Mouse (Mus musculus) forebrain, embryonic 12.5 days (tissue): ENCODE measurements at regions not wholly inside any gene's neighbourhood (a gene's known extent, or its start where the extent isn't known, plus 50 kb on each side); places are given as distances from the start of the nearest gene placed in this dataset.

Source experiments
- ATAC-seq: fragments of 200-750 bp; cut with Nextera tagmentation; 2 replicates; pipeline ENCODE4 v1.8.0; 2017; ENCODE audit warnings: moderate TSS enrichment; ENCODE audit not compliant: low FRiP score
- H3K27ac ChIP-seq: fragments of 300-500 bp; sonication (generic); 2 replicates; pipeline ENCODE4 v1.5.1; 2016; ENCODE audit warnings: mild to moderate bottlenecking
- H3K27me3 ChIP-seq: fragments of 300-500 bp; sonication (generic); 2 replicates; pipeline ENCODE4 v1.6.1; 2016; ENCODE audit warnings: mild to moderate bottlenecking
- H3K36me3 ChIP-seq: fragments of 300-500 bp; sonication (generic); replicated peaks from 2 replicates; pipeline ENCODE4 v1.6.1; 2016; ENCODE audit warnings: mild to moderate bottlenecking
- H3K4me1 ChIP-seq: fragments of 300-500 bp; sonication (generic); 2 replicates; pipeline ENCODE4 v1.6.1; 2016
- H3K4me2 ChIP-seq: fragments of 300-500 bp; sonication (generic); 2 replicates; pipeline ENCODE4 v1.6.1; 2016; ENCODE audit warnings: mild to moderate bottlenecking, moderate library complexity
- H3K4me3 ChIP-seq: fragments of 300-500 bp; sonication (generic); replicated peaks from 2 replicates; pipeline ENCODE4 v1.5.1; 2016; ENCODE audit warnings: mild to moderate bottlenecking
- H3K9ac ChIP-seq: fragments of 300-500 bp; sonication (generic); 2 replicates; pipeline ENCODE4 v1.6.1; 2016; ENCODE audit warnings: mild to moderate bottlenecking
- H3K9me3 ChIP-seq: fragments of 300-500 bp; sonication (generic); 2 replicates; pipeline ENCODE4 v1.6.1; 2016
- WGBS: fragments of 180-500 bp; shearing (Covaris S2); methylation state at CpG from one replicate; pipeline ENCODE4 v1.1.7; 2016; 5-methylcytosine and 5-hydroxymethylcytosine counted together

DNA sequence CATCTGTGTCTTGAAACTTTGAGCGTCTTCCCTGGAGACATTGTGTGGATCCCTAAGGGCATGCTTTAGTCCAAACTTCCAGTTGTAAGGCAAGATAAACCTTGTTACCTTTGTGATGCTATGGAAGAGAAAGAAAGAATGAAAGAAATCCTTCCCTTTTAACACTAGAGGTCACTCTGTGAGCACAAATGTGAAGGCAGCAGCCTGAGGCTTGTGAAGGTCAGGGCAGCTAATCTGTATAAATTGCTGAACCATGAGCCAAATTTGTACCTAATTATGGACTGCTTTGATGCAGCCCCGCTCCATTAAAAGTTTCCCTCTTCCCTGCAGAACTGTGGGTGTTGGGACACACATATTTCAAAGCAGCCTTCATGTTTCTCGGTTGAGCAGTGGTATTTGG is 204.4 kb downstream of the Fam169b start:
- Histone ChIP-seq H3K27ac (no peak overlapping the region), H3K9me3 (no peaks in the 10 kb centered on the region), H3K27me3 (peaks cover 15% of the 10 kb centered on the region), H3K9ac (no peak overlapping the region), H3K36me3 (no peaks in the 10 kb centered on the region), H3K4me2 (no peak overlapping the region), H3K4me3 (no peak overlapping the region), H3K4me1 (no peaks in the 10 kb centered on the region)
- no peak for ATAC-seq
- WGBS, result 50% methylated on average over 3 of the region's 3 CpGs

DNA sequence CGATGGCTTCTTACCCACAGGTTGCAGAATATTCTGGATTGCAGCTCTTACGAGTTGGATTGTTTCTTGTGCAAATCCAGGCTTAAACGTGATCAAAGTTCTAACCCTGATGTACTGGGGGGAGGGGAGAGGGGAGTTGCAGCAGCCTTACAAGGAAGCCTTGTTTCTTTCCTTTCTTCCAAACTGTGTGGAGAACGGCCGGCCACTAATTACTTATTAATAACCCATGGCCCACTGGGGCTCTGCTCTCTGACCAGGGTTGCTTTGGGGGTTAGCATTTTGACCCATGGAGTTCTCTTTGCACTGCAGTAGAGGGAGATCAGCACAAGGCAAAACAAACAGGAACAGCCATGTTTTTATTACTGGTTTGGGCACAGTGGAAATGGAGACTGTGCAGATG is 199.2 kb downstream of the Fam169b start:
- Histone ChIP-seq H3K27me3 (0 out of 2 replicates have a peak, but pooled peaks cover 4% of the 10 kb centered on the region), H3K4me2 (no peak overlapping the region), H3K9me3 (no peaks in the 10 kb centered on the region), H3K27ac (no peak overlapping the region), H3K36me3 (no peaks in the 10 kb centered on the region), H3K9ac (no peak overlapping the region), H3K4me3 (no peak overlapping the region), H3K4me1 (peaks cover 3% of the 10 kb centered on the region; the same call in 1 of the 2 replicates)
- no peak for ATAC-seq
- WGBS, result 22% methylated on average over 5 of the region's 5 CpGs

DNA sequence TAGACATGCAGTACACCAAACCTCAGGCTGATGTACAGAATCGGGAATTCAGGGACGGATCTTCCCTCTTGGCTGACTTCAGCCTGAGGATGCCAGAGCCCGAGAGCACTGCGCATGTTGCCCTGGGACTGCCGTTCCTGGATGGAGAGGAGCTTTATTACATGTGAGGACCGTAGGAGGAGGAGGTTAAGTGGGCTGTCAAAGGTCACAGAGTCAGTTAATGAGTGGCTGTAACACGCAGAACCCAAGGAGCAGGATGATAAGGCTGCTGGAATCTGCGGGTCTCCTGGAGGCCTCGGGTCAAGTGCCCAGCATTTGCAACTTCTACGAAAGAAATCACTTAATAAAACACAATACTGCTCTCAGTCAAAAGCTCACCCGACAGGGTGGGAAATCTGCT is 197.3 kb downstream of the Fam169b start:
- 75% methylated on average over 11 of the region's 11 CpGs for WGBS
- Histone ChIP-seq H3K9ac (no peak overlapping the region), H3K27ac (no peak overlapping the region), H3K9me3 (no peaks in the 10 kb centered on the region), H3K4me1 (peaks cover 3% of the 10 kb centered on the region; the same call in 1 of the 2 replicates), H3K4me2 (no peak overlapping the region), H3K4me3 (no peak overlapping the region), H3K27me3 (0 out of 2 replicates have a peak, but pooled peaks cover 4% of the 10 kb centered on the region), H3K36me3 (no peaks in the 10 kb centered on the region)
- no peak for ATAC-seq

- H3K27ac ChIP-seq, result no peak overlapping the region
- no peak overlapping the region for H3K9ac ChIP-seq
- H3K4me3 ChIP-seq, result no peak overlapping the region
- peaks cover 3% of the 10 kb centered on the region; the same call in 1 of the 2 replicates for H3K4me1 ChIP-seq
- no peaks in the 10 kb centered on the region for H3K36me3 ChIP-seq
- H3K4me2 ChIP-seq, result no peak overlapping the region
- H3K27me3 ChIP-seq, result 0 out of 2 replicates have a peak, but pooled peaks cover 4% of the 10 kb centered on the region
- 89% methylated on average over 5 of the region's 5 CpGs for WGBS
- no peak for ATAC-seq
- no peaks in the 10 kb centered on the region for H3K9me3 ChIP-seq
Observed at GRCm38 (mm10) chr7:68468574-68468973, 194.9 kb downstream of the Fam169b start.

- no peak overlapping the region for H3K4me3 ChIP-seq
- no peaks in the 10 kb centered on the region for H3K4me1 ChIP-seq
- no peaks in the 10 kb centered on the region for H3K36me3 ChIP-seq
- H3K27me3 ChIP-seq, result no peaks in the 10 kb centered on the region
- H3K9ac ChIP-seq, result no peak overlapping the region
- ATAC-seq, result no peak
- H3K27ac ChIP-seq, result no peak overlapping the region
- H3K4me2 ChIP-seq, result no peak overlapping the region
- WGBS, result 88% methylated on average over 1 of the region's 1 CpGs
- H3K9me3 ChIP-seq, result no peaks in the 10 kb centered on the region
Observed at GRCm38 (mm10) chr7:68457842-68458241, 184.2 kb downstream of the Fam169b start.

- WGBS, result 59% methylated on average over 5 of the region's 5 CpGs
Observed at GRCm38 (mm10) chr7:68455451-68455850, 181.8 kb downstream of the Fam169b start.

GRCm38 (mm10) chr7:68453028-68453692 is 179.5 kb downstream of the Fam169b start:
- Histone ChIP-seq H3K9me3 (no peaks in the 10 kb centered on the region), H3K9ac (no peak overlapping the region), H3K27ac (no peak overlapping the region), H3K4me3 (no peak overlapping the region), H3K4me2 (no peak overlapping the region), H3K27me3 (no peaks in the 10 kb centered on the region), H3K36me3 (no peaks in the 10 kb centered on the region), H3K4me1 (no peaks in the 10 kb centered on the region)
- WGBS, result 78% methylated on average over 8 of the region's 8 CpGs
- no peak for ATAC-seq

More at GRCm38 (mm10) chr7:68455451-68455850, 181.8 kb downstream of the Fam169b start:
- Histone ChIP-seq H3K4me1 (no peaks in the 10 kb centered on the region), H3K4me3 (no peak overlapping the region), H3K4me2 (no peak overlapping the region), H3K36me3 (no peaks in the 10 kb centered on the region), H3K27ac (no peak overlapping the region), H3K9me3 (no peaks in the 10 kb centered on the region), H3K9ac (no peak overlapping the region), H3K27me3 (no peaks in the 10 kb centered on the region)
- no peak for ATAC-seq

DNA sequence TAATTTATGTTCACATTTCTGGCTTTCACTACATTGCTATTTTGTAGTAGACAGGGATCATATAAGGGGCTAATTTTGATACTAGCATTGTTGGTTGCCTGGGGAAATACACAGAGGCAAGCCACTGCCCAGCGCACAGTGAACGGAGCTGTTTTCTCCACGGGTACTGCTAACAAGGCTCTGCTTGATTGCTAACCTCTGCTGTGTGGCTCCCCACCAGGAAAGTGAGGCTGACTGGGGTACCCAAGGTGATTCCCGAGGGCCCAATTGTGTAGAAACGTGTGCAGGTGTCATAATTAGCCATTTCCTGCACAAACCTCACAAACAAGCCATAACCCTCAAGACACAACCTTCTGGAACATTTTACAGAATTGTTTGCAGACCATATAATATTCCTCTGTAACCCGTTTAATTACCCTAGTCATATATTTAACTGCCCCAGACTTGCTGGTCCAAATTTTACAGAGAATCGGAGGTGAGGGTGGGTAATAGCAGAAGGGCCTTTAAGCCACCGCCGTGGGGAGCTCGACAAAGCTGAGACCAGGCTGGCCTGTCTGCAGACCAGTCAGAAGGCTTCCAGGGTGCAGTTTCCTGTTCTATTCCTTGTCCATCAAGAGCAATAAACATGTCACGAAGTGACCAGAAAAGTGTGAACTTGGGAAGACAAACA is 170.9 kb downstream of the Fam169b start:
- H3K4me3 ChIP-seq, result no peak overlapping the region
- H3K27me3 ChIP-seq, result no peaks in the 10 kb centered on the region
- H3K9ac ChIP-seq, result no peak overlapping the region
- ATAC-seq, result no peak
- no peak overlapping the region for H3K27ac ChIP-seq
- peaks cover 13% of the 10 kb centered on the region for H3K4me1 ChIP-seq
- WGBS, result 79% methylated on average over 11 of the region's 11 CpGs
- H3K36me3 ChIP-seq, result no peaks in the 10 kb centered on the region
- H3K4me2 ChIP-seq, result no peak overlapping the region
- no peaks in the 10 kb centered on the region for H3K9me3 ChIP-seq

GRCm38 (mm10) chr7:68440661-68441150 is 167.1 kb downstream of the Fam169b start:
- H3K4me2 ChIP-seq, result no peak overlapping the region
- peaks cover 13% of the 10 kb centered on the region for H3K4me1 ChIP-seq
- no peaks in the 10 kb centered on the region for H3K36me3 ChIP-seq
- peak; percentile 67 for ATAC-seq
- no peak overlapping the region for H3K4me3 ChIP-seq
- H3K27ac ChIP-seq, result 0 out of 2 replicates have a peak overlapping the region, but pooled peaks have one; percentile 13
- H3K9ac ChIP-seq, result no peak overlapping the region
- H3K9me3 ChIP-seq, result no peaks in the 10 kb centered on the region
- no peaks in the 10 kb centered on the region for H3K27me3 ChIP-seq
- WGBS, result 18% methylated on average over 11 of the region's 11 CpGs

- no peak overlapping the region for H3K4me2 ChIP-seq
- H3K27ac ChIP-seq, result no peak overlapping the region
- no peak for ATAC-seq
- H3K27me3 ChIP-seq, result no peaks in the 10 kb centered on the region
- H3K9ac ChIP-seq, result no peak overlapping the region
- 89% methylated on average over 4 of the region's 4 CpGs for WGBS
- no peaks in the 10 kb centered on the region for H3K36me3 ChIP-seq
- no peaks in the 10 kb centered on the region for H3K4me1 ChIP-seq
- H3K4me3 ChIP-seq, result no peak overlapping the region
- no peaks in the 10 kb centered on the region for H3K9me3 ChIP-seq
Observed at GRCm38 (mm10) chr7:68428946-68429345, 155.3 kb downstream of the Fam169b start.

GRCm38 (mm10) chr7:68415890-68416289 is 142.3 kb downstream of the Fam169b start:
- Histone ChIP-seq H3K9me3 (no peaks in the 10 kb centered on the region), H3K4me3 (no peak overlapping the region), H3K4me1 (no peaks in the 10 kb centered on the region), H3K4me2 (no peak overlapping the region), H3K27ac (no peak overlapping the region), H3K9ac (no peak overlapping the region), H3K36me3 (no peaks in the 10 kb centered on the region), H3K27me3 (no peaks in the 10 kb centered on the region)
- WGBS, result 75% methylated on average over 7 of the region's 7 CpGs
- ATAC-seq, result no peak

DNA sequence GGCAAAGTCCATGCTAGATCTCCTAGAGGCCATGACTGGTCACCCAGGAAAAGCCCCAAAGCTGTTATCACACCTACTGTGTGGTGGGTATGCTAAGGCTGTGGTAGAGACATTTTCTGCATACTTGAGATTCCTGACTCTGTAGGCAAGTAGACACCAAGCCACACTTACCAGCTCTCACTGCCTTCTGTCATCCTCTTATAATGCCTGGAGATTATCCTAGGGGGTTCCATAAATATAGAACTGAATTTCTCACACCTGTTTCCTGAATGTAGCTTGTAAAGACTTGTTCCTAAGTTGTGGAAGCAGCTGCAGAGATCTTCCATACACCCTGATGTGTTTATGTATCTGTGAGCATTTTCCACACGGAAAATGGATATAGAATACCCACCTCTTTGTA is 139.1 kb downstream of the Fam169b start:
- H3K4me2 ChIP-seq, result no peak overlapping the region
- no peak overlapping the region for H3K27ac ChIP-seq
- H3K4me3 ChIP-seq, result no peak overlapping the region
- WGBS, result 83% methylated on average over 1 of the region's 1 CpGs
- no peaks in the 10 kb centered on the region for H3K4me1 ChIP-seq
- no peak for ATAC-seq
- no peaks in the 10 kb centered on the region for H3K36me3 ChIP-seq
- H3K27me3 ChIP-seq, result no peaks in the 10 kb centered on the region
- no peak overlapping the region for H3K9ac ChIP-seq
- H3K9me3 ChIP-seq, result no peaks in the 10 kb centered on the region
